Mouse (Mus musculus): ENCODE data around the gene Ankrd52.

DNA sequence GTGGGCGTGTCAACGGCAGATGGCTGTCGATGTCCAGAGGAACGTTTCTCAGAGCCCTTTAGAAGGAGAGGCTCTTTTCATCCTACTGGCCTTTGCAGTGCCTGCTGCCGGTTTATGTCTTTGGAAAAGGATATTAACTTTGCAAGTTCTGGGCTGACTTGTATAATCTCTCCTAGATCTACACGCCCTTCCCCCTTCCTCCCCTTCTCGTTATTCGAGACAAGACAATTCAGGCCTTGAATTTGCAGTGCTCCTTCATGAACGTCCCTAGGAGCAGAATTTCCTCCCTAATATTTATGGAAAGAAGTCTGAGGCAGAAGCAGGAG lies 7.7 kb upstream of the Ankrd52 start:
- no peak for TF ChIP-seq CTCF (IDR thresholded peaks at IDR 0.05; ENCODE audit: insufficient read depth, low read length)
- TF ChIP-seq POLR2A (IDR thresholded peaks at IDR 0.05; ENCODE audit: borderline replicate concordance, extremely low read depth, low read depth, low read length) = no peak

Measured in lung, adult 2 months (tissue).